Mouse (Mus musculus) hindbrain, embryonic 11.5 days (tissue): ENCODE measurements at regions not wholly inside any gene's neighbourhood (a gene's known extent, or its start where the extent isn't known, plus 50 kb on each side); places are given as distances from the start of the nearest gene placed in this dataset.

Source experiments
- ATAC-seq: fragments of 200-750 bp; cut with Nextera tagmentation; 2 replicates; pipeline ENCODE4 v1.8.0; 2017; ENCODE audit warnings: mild to moderate bottlenecking, moderate TSS enrichment, moderate library complexity; ENCODE audit not compliant: low FRiP score
- DNase-seq: peaks from one replicate; pipeline ENCODE4 v3.0.0-alpha.2; 2015; ENCODE audit warnings: low spot score
- H3K27ac ChIP-seq: fragments of 300-500 bp; sonication (generic); 2 replicates; pipeline ENCODE4 v1.5.1; 2014; ENCODE audit warnings: mild to moderate bottlenecking, low read depth, low read length
- H3K27me3 ChIP-seq: fragments of 300-500 bp; sonication (generic); 2 replicates; pipeline ENCODE4 v1.6.1; 2014; ENCODE audit warnings: mild to moderate bottlenecking, low read length, moderate library complexity, mixed read lengths; ENCODE audit not compliant: control insufficient read depth, insufficient read depth
- H3K36me3 ChIP-seq: fragments of 300-500 bp; sonication (generic); 2 replicates; pipeline ENCODE4 v1.6.1; 2014; ENCODE audit warnings: mild to moderate bottlenecking, low read length, moderate library complexity, mixed read lengths; ENCODE audit not compliant: control insufficient read depth, insufficient read depth
- H3K4me1 ChIP-seq: fragments of 300-500 bp; sonication (generic); replicated peaks from 2 replicates; pipeline ENCODE4 v1.6.1; 2014; ENCODE audit warnings: low read length, mixed read lengths; ENCODE audit not compliant: control insufficient read depth, insufficient read depth
- H3K4me2 ChIP-seq: fragments of 300-500 bp; sonication (generic); replicated peaks from 2 replicates; pipeline ENCODE4 v1.6.1; 2014; ENCODE audit warnings: mild to moderate bottlenecking, low read depth, low read length
- H3K4me3 ChIP-seq: fragments of 300-500 bp; sonication (generic); 2 replicates; pipeline ENCODE4 v1.5.1; 2014; ENCODE audit warnings: low read depth, low read length
- H3K9ac ChIP-seq: fragments of 300-500 bp; sonication (generic); 2 replicates; pipeline ENCODE4 v1.6.1; 2014; ENCODE audit warnings: low read depth, low read length
- H3K9me3 ChIP-seq: fragments of 300-500 bp; sonication (generic); 2 replicates; pipeline ENCODE4 v1.6.1; 2016; ENCODE audit warnings: low read length; ENCODE audit not compliant: control insufficient read depth
- WGBS: fragments of 180-500 bp; shearing (Covaris S2); extraction: QIAGEN DNeasy Blood & Tissue Kit; methylation state at CpG from one replicate; pipeline ENCODE4 v1.1.7; 2014; 5-methylcytosine and 5-hydroxymethylcytosine counted together

DNA sequence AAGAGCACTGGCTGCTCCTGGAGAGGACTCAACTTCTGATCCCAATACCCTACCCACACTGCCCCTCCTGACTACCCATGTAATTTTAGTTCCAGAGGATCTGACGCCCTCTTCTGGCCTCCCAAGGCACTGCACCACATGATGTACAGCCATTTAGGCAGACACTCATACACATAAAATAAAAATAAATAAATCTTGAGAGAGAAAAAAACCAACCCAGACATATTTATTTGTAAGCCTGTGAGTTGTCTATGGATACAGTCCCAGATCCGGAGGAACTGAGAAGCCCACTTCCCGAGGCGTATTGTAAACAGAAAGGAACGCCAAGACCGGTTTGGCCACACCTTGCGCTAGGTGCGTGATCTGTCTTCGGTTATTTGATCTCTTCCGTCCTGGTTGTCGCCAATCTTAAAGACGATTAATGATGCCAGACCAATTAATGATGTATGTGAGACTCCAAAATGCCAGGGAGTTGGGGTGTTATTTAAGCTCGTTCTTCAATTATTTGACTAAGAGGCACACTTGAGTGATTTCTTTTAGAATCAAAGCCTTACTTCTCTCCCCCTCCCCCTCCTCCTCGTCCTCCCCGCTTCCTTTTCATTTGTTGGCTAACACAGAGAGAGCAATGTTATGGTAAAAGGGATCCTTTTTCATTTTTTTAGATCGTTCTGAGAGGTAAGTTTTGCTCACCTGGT lies 118.7 kb upstream of the Zfp217 start:
- Histone ChIP-seq H3K4me3 (peak overlapping the region; percentile 8; the same call in 1 of the 2 replicates), H3K27ac (no peak overlapping the region), H3K9ac (peak overlapping the region; percentile 34; the same call in 1 of the 2 replicates), H3K4me2 (peak overlapping the region; percentile 35), H3K9me3 (no peaks in the 10 kb centered on the region), H3K36me3 (no peaks in the 10 kb centered on the region), H3K27me3 (no peaks in the 10 kb centered on the region), H3K4me1 (peaks cover 2% of the 10 kb centered on the region)
- WGBS = 17% methylated on average over 16 of the region's 16 CpGs
- ATAC-seq = no peak
- peak; percentile 59 for DNase-seq

DNA sequence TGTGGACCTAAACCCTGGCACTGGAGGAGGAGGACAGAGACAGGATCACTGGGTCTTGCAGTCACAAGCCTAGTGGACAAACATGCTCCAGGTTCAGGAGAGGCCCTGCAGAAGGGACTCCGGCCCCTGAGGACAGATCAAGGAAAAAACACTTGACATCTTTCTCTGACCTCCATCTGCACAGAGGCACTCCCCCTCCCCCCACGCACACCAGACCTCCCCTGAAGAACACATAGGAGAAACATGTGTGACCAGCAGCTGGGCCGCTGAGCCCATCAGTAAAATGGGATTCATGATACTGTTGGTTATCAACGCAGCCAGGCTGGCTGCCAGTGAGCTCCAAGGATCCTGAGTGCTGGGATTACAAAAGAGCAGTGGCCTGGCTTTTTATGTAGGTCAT lies 115.7 kb upstream of the Zfp217 start:
- Histone ChIP-seq H3K36me3 (no peaks in the 10 kb centered on the region), H3K27me3 (no peaks in the 10 kb centered on the region), H3K9ac (no peak overlapping the region), H3K4me2 (no peak overlapping the region), H3K27ac (no peak overlapping the region), H3K4me1 (peaks cover 2% of the 10 kb centered on the region), H3K4me3 (no peak overlapping the region), H3K9me3 (no peaks in the 10 kb centered on the region)
- 40% methylated on average over 4 of the region's 4 CpGs for WGBS
- DNase-seq (no peak), ATAC-seq (no peak)

DNA sequence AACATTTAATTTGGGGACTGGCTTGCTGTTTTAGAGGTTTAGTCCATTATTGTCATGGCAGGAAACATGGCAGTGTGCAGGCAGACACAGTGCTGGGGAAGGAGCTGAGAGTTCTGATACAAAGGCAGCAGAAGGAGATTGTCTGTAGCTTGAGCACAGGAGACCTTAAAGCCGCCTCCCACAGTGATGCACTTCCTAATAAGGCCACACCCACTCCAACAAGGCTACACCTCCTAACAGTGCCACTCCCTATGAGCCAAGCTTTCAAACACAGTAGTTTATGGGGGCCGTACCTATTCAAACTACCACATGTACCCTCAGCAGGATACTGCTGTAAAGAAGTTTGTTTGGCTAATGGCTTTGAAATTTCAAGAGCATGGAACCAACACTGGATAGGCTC lies 113.3 kb upstream of the Zfp217 start:
- H3K36me3 ChIP-seq = no peaks in the 10 kb centered on the region
- no peak overlapping the region for H3K27ac ChIP-seq
- no peaks in the 10 kb centered on the region for H3K27me3 ChIP-seq
- 86% methylated on average over 2 of the region's 2 CpGs for WGBS
- no peak overlapping the region for H3K4me2 ChIP-seq
- no peaks in the 10 kb centered on the region for H3K4me1 ChIP-seq
- no peak overlapping the region for H3K4me3 ChIP-seq
- ATAC-seq = no peak
- no peak for DNase-seq
- H3K9me3 ChIP-seq = no peaks in the 10 kb centered on the region
- no peak overlapping the region for H3K9ac ChIP-seq

DNA sequence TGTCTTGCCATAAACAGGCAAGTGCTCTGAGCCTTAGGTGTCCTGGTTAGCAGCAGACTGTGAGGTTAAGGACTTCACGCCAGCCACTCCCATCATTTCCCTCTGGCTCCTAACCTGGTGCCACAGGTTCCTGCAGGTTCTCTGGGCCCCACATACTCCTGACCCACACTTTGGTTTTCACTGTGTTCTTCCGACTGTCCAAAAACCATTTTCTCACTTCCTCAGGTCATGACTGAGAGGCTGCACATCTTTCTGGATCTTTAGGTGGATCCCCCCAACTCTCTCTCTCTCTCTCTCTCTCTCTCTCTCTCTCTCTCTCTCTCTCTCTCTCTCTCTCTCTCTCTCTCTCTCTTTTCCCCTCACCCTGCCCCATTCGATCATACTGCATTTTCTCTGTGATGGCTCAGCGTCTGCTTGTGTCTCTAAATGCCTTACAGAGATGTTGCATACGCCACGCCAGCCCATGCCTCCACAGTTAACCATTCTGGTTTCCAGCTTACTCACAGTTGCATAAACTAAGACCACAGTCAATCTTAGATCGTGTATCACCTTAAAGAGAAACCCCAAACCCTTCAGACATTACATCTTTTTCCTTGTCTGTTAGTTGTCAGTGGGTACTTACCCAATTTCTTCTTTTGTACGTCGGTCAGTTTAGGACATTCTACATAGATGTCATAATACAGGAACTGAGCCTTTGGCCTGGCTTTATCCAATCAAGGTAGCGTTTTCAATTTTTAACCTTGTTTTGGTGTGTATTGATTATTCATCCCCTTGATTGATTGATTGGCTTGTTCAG lies 112.0 kb upstream of the Zfp217 start:
- ATAC-seq = no peak
- Histone ChIP-seq H3K9me3 (no peaks in the 10 kb centered on the region), H3K27me3 (no peaks in the 10 kb centered on the region), H3K36me3 (no peaks in the 10 kb centered on the region), H3K4me2 (no peak overlapping the region), H3K4me3 (no peak overlapping the region), H3K9ac (no peak overlapping the region), H3K4me1 (no peaks in the 10 kb centered on the region), H3K27ac (no peak overlapping the region)
- DNase-seq = no peak
- 95% methylated on average over 10 of the region's 10 CpGs for whole genome bisulfite sequencing

DNA sequence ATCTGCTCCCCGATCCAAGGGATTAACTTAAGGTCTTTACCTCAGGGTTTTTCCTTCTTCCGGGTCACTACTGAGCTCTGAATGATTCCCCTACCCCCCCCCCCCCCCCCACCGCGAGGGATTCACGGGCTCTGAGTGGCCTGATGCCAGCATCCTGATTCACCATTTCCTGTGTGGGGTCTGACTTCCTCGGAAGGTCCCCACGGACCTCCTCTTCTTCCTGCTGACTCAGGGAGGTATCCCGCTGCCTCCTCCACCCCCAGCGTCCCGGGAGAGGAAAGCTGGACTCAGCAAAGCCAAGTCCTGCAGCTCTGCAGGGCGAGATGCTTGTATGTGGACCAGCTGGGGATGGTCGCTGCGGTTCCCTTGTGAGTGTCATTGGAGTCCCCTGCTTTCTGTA lies 110.5 kb upstream of the Zfp217 start:
- Histone ChIP-seq H3K4me3 (no peak overlapping the region), H3K9ac (no peak overlapping the region), H3K4me1 (no peaks in the 10 kb centered on the region), H3K9me3 (no peaks in the 10 kb centered on the region), H3K36me3 (no peaks in the 10 kb centered on the region), H3K27me3 (no peaks in the 10 kb centered on the region), H3K4me2 (no peak overlapping the region), H3K27ac (no peak overlapping the region)
- DNase-seq (no peak), ATAC-seq (no peak)
- 72% methylated on average over 10 of the region's 13 CpGs for WGBS

DNA sequence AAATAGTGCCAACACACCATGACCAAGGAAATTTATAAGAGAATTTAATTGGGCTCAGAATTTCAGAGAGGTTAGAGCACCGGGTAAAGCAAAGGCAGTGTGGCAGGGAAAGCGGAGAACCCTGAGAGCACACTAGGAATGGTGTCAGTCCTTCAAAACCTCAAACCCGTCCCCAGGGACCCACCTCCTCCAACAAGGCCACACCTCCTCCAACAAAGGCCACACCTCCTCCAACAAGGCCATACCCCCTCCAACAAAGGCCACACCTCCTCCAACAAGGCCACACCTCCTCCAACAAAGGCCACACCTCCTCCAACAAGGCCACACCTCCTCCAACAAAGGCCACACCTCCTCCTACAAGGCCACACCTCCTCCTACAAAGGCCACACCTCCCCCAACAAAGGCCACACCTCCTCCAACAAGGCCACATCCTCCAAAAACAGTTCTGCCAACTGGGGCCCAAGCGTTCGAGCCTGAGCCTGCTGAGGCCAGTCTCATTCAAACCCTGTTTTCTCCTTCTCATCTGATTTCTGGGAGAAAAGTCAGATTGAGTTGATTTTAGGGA lies 109.8 kb upstream of the Zfp217 start:
- DNase-seq (no peak), ATAC-seq (no peak)
- Histone ChIP-seq H3K36me3 (no peaks in the 10 kb centered on the region), H3K9me3 (no peaks in the 10 kb centered on the region), H3K4me1 (no peaks in the 10 kb centered on the region), H3K27me3 (no peaks in the 10 kb centered on the region), H3K27ac (no peak overlapping the region), H3K4me2 (no peak overlapping the region), H3K4me3 (no peak overlapping the region), H3K9ac (no peak overlapping the region)
- 93% methylated on average over 5 of the region's 5 CpGs for WGBS

DNA sequence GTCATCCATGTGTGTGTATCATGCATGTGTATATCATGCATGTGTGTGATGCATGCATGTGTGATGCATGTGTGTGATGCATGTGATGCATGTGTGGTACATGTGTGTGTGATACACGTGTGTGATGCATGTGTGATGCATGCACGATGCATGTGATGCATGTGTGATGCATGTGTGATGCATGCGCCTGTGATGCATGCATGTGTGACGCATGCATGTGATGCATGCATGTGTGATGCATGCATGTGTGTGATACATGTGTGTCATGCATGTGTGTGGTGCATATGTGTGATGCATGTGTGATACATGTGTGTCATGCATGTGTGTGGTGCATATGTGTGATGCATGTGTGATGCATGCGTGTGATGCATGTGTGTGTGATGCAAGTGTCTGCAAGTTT lies 108.1 kb upstream of the Zfp217 start:
- no peak overlapping the region for H3K9ac ChIP-seq
- H3K9me3 ChIP-seq = no peaks in the 10 kb centered on the region
- H3K4me2 ChIP-seq = no peak overlapping the region
- DNase-seq (no peak), ATAC-seq (no peak)
- H3K36me3 ChIP-seq = no peaks in the 10 kb centered on the region
- H3K4me3 ChIP-seq = no peak overlapping the region
- peaks cover 2% of the 10 kb centered on the region; the same call in 1 of the 2 replicates for H3K4me1 ChIP-seq
- H3K27me3 ChIP-seq = no peaks in the 10 kb centered on the region
- H3K27ac ChIP-seq = no peak overlapping the region
- WGBS = 92% methylated on average over 5 of the region's 5 CpGs

DNA sequence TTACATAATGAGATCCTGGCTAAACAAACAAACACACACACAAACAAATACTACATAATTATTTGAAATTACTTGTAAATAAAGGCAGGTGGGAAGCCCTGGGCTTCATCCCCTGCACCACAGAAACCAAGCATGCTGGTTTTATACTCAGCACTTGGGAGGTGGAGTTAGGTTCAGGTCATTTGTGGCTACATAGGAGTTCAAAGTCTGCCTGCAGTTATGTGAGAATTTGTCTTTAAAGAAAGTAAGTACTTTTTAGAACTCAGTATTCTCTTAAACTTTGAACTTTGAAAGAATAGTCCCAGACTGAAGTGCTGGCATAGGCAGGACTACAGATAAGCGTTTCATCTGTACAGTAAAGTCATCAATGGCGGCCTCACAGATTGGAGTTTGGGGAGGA lies 107.6 kb upstream of the Zfp217 start:
- Histone ChIP-seq H3K9me3 (no peaks in the 10 kb centered on the region), H3K9ac (no peak overlapping the region), H3K4me2 (no peak overlapping the region), H3K36me3 (no peaks in the 10 kb centered on the region), H3K27ac (no peak overlapping the region), H3K4me1 (peaks cover 2% of the 10 kb centered on the region; the same call in 1 of the 2 replicates), H3K4me3 (no peak overlapping the region), H3K27me3 (no peaks in the 10 kb centered on the region)
- ATAC-seq = no peak
- DNase-seq = no peak
- WGBS = 86% methylated on average over 2 of the region's 2 CpGs
